Mouse (Mus musculus): Measurements from ENCODE around the gene Jazf1. TPM values are rescaled to one million over a fixed set of nuclear protein-coding genes. Genes with fewer than 3 reads are reported as not detected.

Gene Jazf1
- 0.35 and 1.6 TPM in 2 replicates for total RNA-seq (2017)

- ATAC-seq (replicated peaks in 1 of 2; ENCODE audit: insufficient read depth in 1 of 2, low FRiP score in 2 of 2, low TSS enrichment in 1 of 2, low read depth in 1 of 2, poor library complexity in 2 of 2, severe bottlenecking in 2 of 2) = peak in 1 of 2 experiments; percentile 34; a peak in 1 of 4 replicates
Observed at GRCm38 (mm10) chr6:53067989-53068874, at the start of gene Jazf1. Gene Jazf1, minus strand, starts transcription at chr6:53068631.

DNA sequence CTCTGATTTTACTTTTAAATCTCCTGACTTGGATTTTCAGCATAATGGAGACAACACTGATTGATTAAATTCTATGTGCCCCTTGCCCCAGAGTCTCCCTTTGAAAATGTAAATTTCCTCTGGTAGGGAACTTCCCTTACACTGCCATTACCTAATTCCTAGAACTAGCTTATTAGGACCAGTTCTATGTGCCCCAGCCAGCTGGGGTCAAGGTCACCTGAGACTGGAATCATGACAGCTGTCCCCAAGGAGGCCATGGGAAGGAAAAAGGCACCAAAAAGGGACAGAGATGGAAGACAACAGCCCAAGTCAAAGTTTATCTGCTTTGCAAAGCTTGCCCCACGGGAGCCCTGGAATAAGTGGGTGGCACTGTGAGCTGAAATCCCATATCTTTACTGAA lies 49.4 kb upstream of the Jazf1 start:
- no peak for ATAC-seq (replicated peaks in 1 of 2; ENCODE audit: insufficient read depth in 1 of 2, low FRiP score in 2 of 2, low TSS enrichment in 1 of 2, low read depth in 1 of 2, poor library complexity in 2 of 2, severe bottlenecking in 2 of 2)

DNA sequence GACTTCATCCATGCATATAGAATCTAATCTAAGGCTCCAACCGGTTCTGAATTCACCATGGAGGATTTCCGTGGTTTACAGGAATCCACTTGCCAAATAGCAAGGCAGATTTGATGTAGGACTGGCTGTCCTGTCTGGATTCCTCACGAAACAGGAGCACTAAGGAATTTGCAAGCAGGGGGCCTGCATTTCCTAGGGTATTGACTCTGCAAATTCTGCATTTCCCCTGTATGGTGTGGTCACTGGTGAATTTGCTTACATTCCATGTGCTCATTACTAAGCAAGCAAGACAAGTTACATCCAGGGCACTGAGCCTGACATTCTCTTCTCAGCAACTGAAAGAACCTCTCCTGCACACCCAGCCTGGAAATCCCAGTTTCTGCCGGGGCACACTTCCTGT lies 18.4 kb upstream of the Jazf1 start:
- no peak for ATAC-seq (replicated peaks in 1 of 2; ENCODE audit: insufficient read depth in 1 of 2, low FRiP score in 2 of 2, low TSS enrichment in 1 of 2, low read depth in 1 of 2, poor library complexity in 2 of 2, severe bottlenecking in 2 of 2)

GRCm38 (mm10) chr6:53081241-53081640 lies 12.8 kb upstream of the Jazf1 start:
- ATAC-seq (replicated peaks in 1 of 2; ENCODE audit: insufficient read depth in 1 of 2, low FRiP score in 2 of 2, low TSS enrichment in 1 of 2, low read depth in 1 of 2, poor library complexity in 2 of 2, severe bottlenecking in 2 of 2) = no peak

DNA sequence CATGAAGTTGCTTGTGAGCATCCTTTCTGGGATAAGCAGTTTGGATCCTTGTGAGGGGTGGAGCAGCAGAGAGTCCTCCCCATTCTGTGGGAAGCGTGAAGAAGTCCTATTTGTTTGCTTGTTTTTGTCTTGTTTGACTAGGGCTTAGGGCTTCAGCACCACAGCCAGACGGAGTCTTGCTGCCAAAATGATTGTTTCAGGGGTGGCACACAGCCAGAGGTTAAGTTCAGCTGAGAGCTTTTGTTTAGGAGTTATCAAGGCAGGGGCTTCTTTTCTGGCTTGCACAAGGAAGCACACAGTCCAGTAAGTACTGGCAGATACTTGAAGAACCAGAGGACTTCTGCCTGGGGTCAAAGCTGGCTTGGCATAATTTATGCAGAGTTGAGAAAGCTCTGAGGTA lies 10.2 kb upstream of the Jazf1 start:
- no peak for ATAC-seq (replicated peaks in 1 of 2; ENCODE audit: insufficient read depth in 1 of 2, low FRiP score in 2 of 2, low TSS enrichment in 1 of 2, low read depth in 1 of 2, poor library complexity in 2 of 2, severe bottlenecking in 2 of 2)

GRCm38 (mm10) chr6:53071732-53072131 lies 3.3 kb upstream of the Jazf1 start:
- ATAC-seq (replicated peaks in 1 of 2; ENCODE audit: insufficient read depth in 1 of 2, low FRiP score in 2 of 2, low TSS enrichment in 1 of 2, low read depth in 1 of 2, poor library complexity in 2 of 2, severe bottlenecking in 2 of 2) = no peak

GRCm38 (mm10) chr6:53069976-53070575 lies 1.6 kb upstream of the Jazf1 start:
- ATAC-seq (replicated peaks in 1 of 2; ENCODE audit: insufficient read depth in 1 of 2, low FRiP score in 2 of 2, low TSS enrichment in 1 of 2, low read depth in 1 of 2, poor library complexity in 2 of 2, severe bottlenecking in 2 of 2) = no peak

DNA sequence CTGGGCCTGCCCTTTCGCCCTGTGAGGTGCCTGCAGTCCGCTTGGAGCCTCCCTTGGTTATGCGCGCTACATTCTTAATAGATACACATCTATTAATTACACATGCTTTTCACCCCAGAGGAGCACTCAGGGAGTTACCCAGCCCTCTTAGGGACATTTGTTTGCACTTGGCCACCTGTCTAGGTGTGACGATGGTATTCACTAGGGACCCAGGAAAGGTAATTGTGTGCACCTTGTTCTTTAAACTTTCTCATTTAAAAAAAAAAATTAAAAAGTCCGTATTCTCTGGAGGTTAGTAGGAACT lies 396 bp upstream of the Jazf1 start:
- no peak for ATAC-seq (replicated peaks in 1 of 2; ENCODE audit: insufficient read depth in 1 of 2, low FRiP score in 2 of 2, low TSS enrichment in 1 of 2, low read depth in 1 of 2, poor library complexity in 2 of 2, severe bottlenecking in 2 of 2)

DNA sequence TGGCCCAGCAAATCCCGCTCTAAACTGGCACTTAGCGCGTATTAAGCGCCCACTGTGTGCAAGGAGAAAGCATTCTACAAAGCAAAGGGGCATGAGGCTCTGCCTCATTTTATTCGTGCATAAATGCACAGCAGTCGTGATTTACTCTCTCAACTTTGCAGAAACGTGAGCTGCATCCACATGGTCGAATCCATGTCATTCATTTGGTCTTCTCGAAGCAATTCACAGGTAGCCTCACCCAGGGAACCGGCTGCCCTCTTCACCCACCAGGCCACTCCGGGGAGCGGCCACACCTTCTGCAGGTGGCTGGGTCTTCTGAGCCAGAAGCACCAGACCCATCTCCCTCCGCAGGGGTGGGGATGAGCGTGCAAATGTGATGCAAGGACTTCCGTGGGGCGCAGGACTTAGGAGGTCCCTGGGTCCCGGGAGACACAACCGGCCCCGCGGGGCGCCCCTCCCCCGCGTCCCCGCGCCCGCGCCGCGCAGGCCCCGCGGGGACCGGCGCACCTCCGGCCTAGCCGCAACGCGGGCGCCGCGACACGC lies 914 bp downstream of the Jazf1 start:
- no peak for ATAC-seq (replicated peaks in 1 of 2; ENCODE audit: insufficient read depth in 1 of 2, low FRiP score in 2 of 2, low TSS enrichment in 1 of 2, low read depth in 1 of 2, poor library complexity in 2 of 2, severe bottlenecking in 2 of 2)

GRCm38 (mm10) chr6:53066978-53067377 lies 1.5 kb downstream of the Jazf1 start:
- ATAC-seq (replicated peaks in 1 of 2; ENCODE audit: insufficient read depth in 1 of 2, low FRiP score in 2 of 2, low TSS enrichment in 1 of 2, low read depth in 1 of 2, poor library complexity in 2 of 2, severe bottlenecking in 2 of 2) = no peak

DNA sequence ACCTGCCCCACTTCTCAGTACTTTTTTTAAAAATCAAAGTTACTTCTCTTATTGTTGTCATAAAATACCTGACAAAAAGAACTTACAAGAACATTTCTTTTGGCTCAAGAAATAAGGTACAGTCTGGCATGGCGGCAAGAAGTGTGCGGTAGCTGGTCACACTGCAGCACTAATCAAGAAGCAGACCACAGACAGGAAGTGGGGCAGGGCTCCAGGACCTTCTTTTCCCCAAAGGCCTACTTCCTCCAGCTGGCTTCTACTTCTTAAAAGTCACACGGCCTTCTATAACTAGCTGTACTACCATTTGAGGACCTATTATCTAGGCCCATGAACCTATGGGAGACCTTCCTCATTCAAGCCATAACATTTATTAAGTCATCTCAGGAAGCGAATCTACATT lies 4.4 kb downstream of the Jazf1 start:
- ATAC-seq (replicated peaks in 1 of 2; ENCODE audit: insufficient read depth in 1 of 2, low FRiP score in 2 of 2, low TSS enrichment in 1 of 2, low read depth in 1 of 2, poor library complexity in 2 of 2, severe bottlenecking in 2 of 2) = no peak

DNA sequence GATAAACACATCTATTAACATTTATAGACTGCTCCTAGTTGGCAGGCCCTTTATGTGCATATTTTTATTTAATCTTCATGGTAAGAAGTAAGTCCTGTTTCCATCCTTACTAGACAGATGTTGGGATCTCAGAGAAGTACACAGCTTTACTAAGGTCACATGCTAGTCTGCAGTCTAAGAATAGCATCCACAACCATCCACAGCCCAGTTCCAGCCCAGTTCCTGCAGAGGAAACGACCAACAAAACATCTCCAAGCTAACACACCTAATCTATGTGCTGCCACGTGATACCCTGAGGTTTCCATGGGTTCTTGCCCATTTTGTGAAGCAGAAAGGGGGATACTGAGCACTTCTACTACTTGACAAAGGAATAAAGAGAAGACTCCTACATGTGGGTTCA lies 13.5 kb downstream of the Jazf1 start:
- ATAC-seq (replicated peaks in 1 of 2; ENCODE audit: insufficient read depth in 1 of 2, low FRiP score in 2 of 2, low TSS enrichment in 1 of 2, low read depth in 1 of 2, poor library complexity in 2 of 2, severe bottlenecking in 2 of 2) = no peak

- ATAC-seq (replicated peaks in 1 of 2; ENCODE audit: insufficient read depth in 1 of 2, low FRiP score in 2 of 2, low TSS enrichment in 1 of 2, low read depth in 1 of 2, poor library complexity in 2 of 2, severe bottlenecking in 2 of 2) = no peak
Observed at GRCm38 (mm10) chr6:53045501-53045900, 22.9 kb downstream of the Jazf1 start.

DNA sequence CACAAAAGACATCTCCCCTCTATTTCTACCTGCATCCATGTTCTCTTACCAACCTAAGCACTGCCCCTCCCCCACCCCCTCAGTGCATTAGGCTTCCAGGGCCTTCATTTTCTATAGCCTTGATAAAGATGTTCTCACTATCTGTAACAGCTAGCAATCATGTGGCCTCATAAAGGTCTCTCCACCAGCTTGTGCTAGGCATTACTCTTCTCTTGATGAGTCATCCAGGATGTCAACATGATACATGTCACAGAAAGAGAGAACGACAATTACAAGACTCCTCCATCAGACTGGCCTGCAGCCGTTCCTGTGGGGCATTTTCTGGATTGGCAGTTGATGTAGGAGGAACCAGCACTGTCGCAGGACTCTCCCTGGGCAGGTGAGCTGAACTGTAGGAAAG lies 30.3 kb downstream of the Jazf1 start:
- no peak for ATAC-seq (replicated peaks in 1 of 2; ENCODE audit: insufficient read depth in 1 of 2, low FRiP score in 2 of 2, low TSS enrichment in 1 of 2, low read depth in 1 of 2, poor library complexity in 2 of 2, severe bottlenecking in 2 of 2)

- ATAC-seq (replicated peaks in 1 of 2; ENCODE audit: insufficient read depth in 1 of 2, low FRiP score in 2 of 2, low TSS enrichment in 1 of 2, low read depth in 1 of 2, poor library complexity in 2 of 2, severe bottlenecking in 2 of 2) = no peak
Observed at GRCm38 (mm10) chr6:53034362-53035011, 33.9 kb downstream of the Jazf1 start.

GRCm38 (mm10) chr6:53032730-53033484 lies 35.5 kb downstream of the Jazf1 start:
- ATAC-seq (replicated peaks in 1 of 2; ENCODE audit: insufficient read depth in 1 of 2, low FRiP score in 2 of 2, low TSS enrichment in 1 of 2, low read depth in 1 of 2, poor library complexity in 2 of 2, severe bottlenecking in 2 of 2) = no peak

GRCm38 (mm10) chr6:53022069-53022468 lies 46.4 kb downstream of the Jazf1 start:
- no peak for ATAC-seq (replicated peaks in 1 of 2; ENCODE audit: insufficient read depth in 1 of 2, low FRiP score in 2 of 2, low TSS enrichment in 1 of 2, low read depth in 1 of 2, poor library complexity in 2 of 2, severe bottlenecking in 2 of 2)

GRCm38 (mm10) chr6:53021081-53021480 lies 47.4 kb downstream of the Jazf1 start:
- no peak for ATAC-seq (replicated peaks in 1 of 2; ENCODE audit: insufficient read depth in 1 of 2, low FRiP score in 2 of 2, low TSS enrichment in 1 of 2, low read depth in 1 of 2, poor library complexity in 2 of 2, severe bottlenecking in 2 of 2)

Measured in hematopoietic stem cell, adult 5-6 weeks (primary cell).